Mouse (Mus musculus): ENCODE data around the gene Ralgps1.

DNA sequence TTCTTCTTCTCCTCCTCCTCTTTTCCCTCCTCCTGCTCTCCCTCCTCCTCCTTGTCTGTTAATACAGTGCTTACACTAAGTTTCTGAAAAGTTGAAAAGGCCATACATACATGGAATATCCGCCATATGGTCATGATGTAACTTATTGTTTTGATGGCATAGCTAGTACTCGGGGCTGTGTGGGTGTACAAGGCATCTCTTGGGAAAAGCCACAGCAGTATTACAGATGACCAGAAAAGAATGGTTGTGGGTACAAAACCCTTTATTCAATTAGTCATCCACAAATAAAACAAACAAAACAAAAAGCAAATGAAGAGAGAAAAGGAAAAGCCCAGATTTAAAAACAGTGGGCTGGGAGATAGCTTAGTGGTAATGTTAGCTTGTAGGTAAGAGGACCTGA, 90.8 kb downstream of the Ralgps1 start:
- TF ChIP-seq TCF12 (IDR thresholded peaks at IDR 0.05; ENCODE audit: low read depth, low read length) (no peak), EP300 (IDR thresholded peaks at IDR 0.05; ENCODE audit: low read depth in 1 of 2, low read length in 2 of 2) (no peak), CTCF (IDR thresholded peaks at IDR 0.05 in 2 of 3, conservative IDR thresholded peaks at IDR 0.05 in 1 of 3; ENCODE audit: control insufficient read depth in 1 of 3, insufficient read depth in 1 of 3, low read depth in 2 of 3, low read length in 3 of 3, poor library complexity in 1 of 3, severe bottlenecking in 1 of 3) (no peak), HCFC1 (IDR thresholded peaks at IDR 0.05; ENCODE audit: low read depth, low read length) (no peak), POLR2A (IDR thresholded peaks at IDR 0.05; ENCODE audit: control insufficient read depth in 1 of 2, insufficient read depth in 1 of 2, low read depth in 1 of 2, low read length in 2 of 2, poor library complexity in 1 of 2) (no peak), E2F4 (IDR thresholded peaks at IDR 0.05; ENCODE audit: borderline replicate concordance, low read depth, low read length) (no peak), KAT2A (conservative IDR thresholded peaks at IDR 0.05; ENCODE audit: low read depth, low read length) (no peak), ETS1 (IDR thresholded peaks at IDR 0.05; ENCODE audit: low read depth, low read length) (no peak), ZMIZ1 (IDR thresholded peaks at IDR 0.05; ENCODE audit: low read depth, low read length) (no peak), NELFE (IDR thresholded peaks at IDR 0.05; ENCODE audit: low read depth, low read length) (no peak), MAX (IDR thresholded peaks at IDR 0.05; ENCODE audit: low read length) (no peak)

Measured in MEL (cell line).